Mouse (Mus musculus) lung, embryonic 14.5 days (tissue): ENCODE measurements around the gene Nme1. TPM values are rescaled to one million over a fixed set of nuclear protein-coding genes. Genes with fewer than 3 reads are reported as not detected.
A peak's percentile ranks its signal among the peaks of the same experiment; 100 is the strongest.

Experiments used
- ATAC-seq: fragments of 200-750 bp; cut with Nextera tagmentation; 2 replicates; pipeline ENCODE4 v1.8.0; 2017; ENCODE audit warnings: mild to moderate bottlenecking, moderate TSS enrichment, moderate library complexity; ENCODE audit not compliant: insufficient read depth
- DNase-seq: peaks from one replicate; pipeline ENCODE4 v3.0.0-alpha.2; 2015
- H3K27ac ChIP-seq: fragments of 300-500 bp; sonication (generic); 2 replicates; pipeline ENCODE4 v1.5.1; 2014; ENCODE audit warnings: low read depth, mild to moderate bottlenecking, moderate library complexity
- H3K27me3 ChIP-seq: fragments of 300-500 bp; sonication (generic); 2 replicates; pipeline ENCODE4 v1.6.1; 2014; ENCODE audit warnings: low read length, control low read depth; ENCODE audit not compliant: insufficient read depth
- H3K36me3 ChIP-seq: fragments of 300-500 bp; sonication (generic); 2 replicates; pipeline ENCODE4 v1.6.1; 2014; ENCODE audit warnings: control low read depth; ENCODE audit not compliant: insufficient read depth
- H3K4me1 ChIP-seq: fragments of 300-500 bp; sonication (generic); 2 replicates; pipeline ENCODE4 v1.6.1; 2014; ENCODE audit warnings: antibody characterized with exemption, control low read depth; ENCODE audit not compliant: insufficient read depth
- H3K4me2 ChIP-seq: fragments of 300-500 bp; sonication (generic); 2 replicates; pipeline ENCODE4 v1.6.1; 2014; ENCODE audit warnings: mild to moderate bottlenecking
- H3K4me3 ChIP-seq: fragments of 300-500 bp; sonication (generic); 2 replicates; pipeline ENCODE4 v1.5.1; 2014; ENCODE audit warnings: low read depth, low read length
- H3K9ac ChIP-seq: fragments of 300-500 bp; sonication (generic); 2 replicates; pipeline ENCODE4 v1.6.1; 2014
- H3K9me3 ChIP-seq: fragments of 300-500 bp; sonication (generic); 2 replicates; pipeline ENCODE4 v1.6.1; 2016; ENCODE audit warnings: low read depth, low read length, control low read depth
- CTCF ChIP-seq: IDR thresholded peaks from 2 replicates; pipeline ENCODE4 v1.5.1; 2016; ENCODE audit warnings: antibody characterized with exemption, low read depth
- WGBS: fragments of 180-500 bp; shearing (Covaris S2); extraction: QIAGEN DNeasy Blood & Tissue Kit; methylation state at CpG from one replicate; pipeline ENCODE4 v1.1.7; 2014; 5-methylcytosine and 5-hydroxymethylcytosine counted together
- polyA plus RNA-seq: library from polyadenylated mRNA; unstranded; fragments of >200 nt; fragmentation: Nextera tagmentation; extraction: Ambion mirVana; gene quantifications from 2 replicates; pipeline ENCODE4 v1.2.1, GENCODE M21; 2014

The Nme1 gene
- polyA plus RNA-seq, 1 experiment from 2014 or later = 197 TPM

DNA sequence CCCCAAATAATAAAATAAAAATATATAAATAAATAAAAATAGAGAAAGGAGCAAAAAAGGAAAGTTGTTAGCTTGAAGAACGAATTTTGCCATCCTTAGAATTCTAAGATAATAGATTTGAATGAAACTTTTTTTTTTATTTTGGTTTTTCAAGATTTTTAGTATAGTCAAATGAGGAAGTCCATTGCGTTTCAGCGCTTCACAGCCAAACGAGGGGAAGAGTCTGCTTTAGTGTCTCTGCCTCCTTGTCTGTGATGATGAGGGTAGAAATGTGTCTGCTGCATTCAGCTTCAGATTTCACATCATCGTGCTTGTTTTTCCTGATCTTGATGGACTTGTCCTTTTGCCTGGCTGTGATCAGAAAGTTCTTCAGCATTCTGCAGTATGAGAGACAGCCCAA, 16.9 kb upstream of the Nme1 start:
- Histone ChIP-seq H3K9ac (no peak overlapping the region), H3K36me3 (no peaks in the 10 kb centered on the region), H3K4me1 (no peaks in the 10 kb centered on the region; the same call in none of the 2 replicates), H3K4me2 (no peak overlapping the region), H3K4me3 (no peak overlapping the region), H3K27me3 (no peaks in the 10 kb centered on the region), H3K9me3 (no peaks in the 10 kb centered on the region), H3K27ac (no peak overlapping the region)
- WGBS = 77% methylated on average over 5 of the region's 5 CpGs
- no peak for TF ChIP-seq CTCF
- ATAC-seq (no peak), DNase-seq (no peak)

DNA sequence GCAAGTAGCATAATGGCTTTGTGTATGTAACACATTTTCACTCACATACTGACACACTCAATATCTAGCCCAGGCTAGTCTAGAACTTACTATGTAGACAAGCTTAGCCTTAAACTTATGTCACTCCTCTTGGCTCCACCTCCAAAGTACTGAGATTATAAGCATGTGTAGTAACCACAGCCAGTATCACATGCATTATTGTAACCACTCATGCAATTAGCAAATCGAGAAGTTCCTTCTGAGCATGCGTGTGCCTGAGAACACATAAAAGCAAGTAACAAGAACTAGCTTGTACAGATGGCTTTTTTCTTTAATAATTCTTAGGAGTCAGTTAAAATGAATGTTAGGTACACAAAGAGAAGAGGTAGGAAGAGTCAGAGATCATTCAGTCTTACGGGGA, 16.3 kb upstream of the Nme1 start:
- ATAC-seq = no peak
- WGBS = 87% methylated on average over 3 of the region's 3 CpGs
- Histone ChIP-seq H3K4me3 (no peak overlapping the region), H3K36me3 (no peaks in the 10 kb centered on the region), H3K9me3 (no peaks in the 10 kb centered on the region), H3K27me3 (no peaks in the 10 kb centered on the region), H3K4me1 (no peaks in the 10 kb centered on the region; the same call in none of the 2 replicates), H3K27ac (no peak overlapping the region), H3K9ac (no peak overlapping the region), H3K4me2 (no peak overlapping the region)
- DNase-seq = no peak
- TF ChIP-seq CTCF = no peak

DNA sequence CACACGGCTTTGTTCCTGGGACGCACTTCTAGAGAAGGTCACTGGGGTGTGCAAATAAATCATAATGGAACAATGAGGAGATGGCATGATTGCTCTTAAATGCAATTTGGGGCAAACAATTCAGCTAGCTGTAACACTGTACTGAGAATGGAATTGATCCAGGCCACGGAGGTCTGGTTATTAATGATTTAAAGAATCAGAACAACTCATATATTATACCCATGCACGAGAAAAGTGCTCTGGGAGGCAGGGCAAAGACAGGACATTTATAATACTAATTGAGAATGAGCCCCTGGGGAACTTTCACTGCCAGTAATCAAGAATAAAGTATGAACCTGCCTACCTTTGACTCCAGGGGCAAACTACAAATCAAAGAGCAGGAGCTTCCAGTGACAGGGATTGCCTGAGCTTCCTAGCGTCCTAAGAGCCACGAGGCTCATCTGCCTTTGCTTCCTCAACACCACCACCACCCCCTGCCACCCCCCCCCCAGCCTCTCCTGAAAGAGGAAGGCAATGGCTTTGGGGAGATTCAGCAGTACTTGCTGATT, 11.3 kb upstream of the Nme1 start:
- ATAC-seq = no peak
- Histone ChIP-seq H3K4me1 (no peaks in the 10 kb centered on the region), H3K9me3 (no peaks in the 10 kb centered on the region), H3K27me3 (no peaks in the 10 kb centered on the region), H3K4me2 (no peak overlapping the region), H3K27ac (no peak overlapping the region), H3K36me3 (no peaks in the 10 kb centered on the region), H3K9ac (no peak overlapping the region), H3K4me3 (no peak overlapping the region)
- no peak for DNase-seq
- TF ChIP-seq CTCF = no peak
- 47% methylated on average over 6 of the region's 6 CpGs for WGBS

DNA sequence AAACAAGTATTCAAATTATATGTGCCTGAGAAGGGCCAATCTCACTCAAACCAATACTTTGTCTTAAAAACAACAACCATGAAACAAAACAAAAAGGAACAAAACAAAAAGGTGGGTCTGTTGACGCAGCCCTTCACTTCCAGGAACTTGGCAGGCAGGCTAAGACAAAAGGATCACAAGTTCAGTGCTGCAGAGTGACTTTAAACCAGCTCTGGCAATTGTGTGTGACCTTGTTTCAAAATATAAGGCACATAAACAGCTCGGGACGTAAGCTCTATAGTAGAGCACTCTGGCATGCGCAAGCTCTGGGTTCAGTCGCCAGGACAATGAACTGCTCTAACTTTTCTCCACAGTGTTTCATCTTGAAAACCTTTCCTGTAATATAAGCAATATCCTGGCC, 4.6 kb upstream of the Nme1 start:
- DNase-seq = no peak
- Histone ChIP-seq H3K27ac (no peak overlapping the region), H3K4me1 (no peaks in the 10 kb centered on the region), H3K9ac (no peak overlapping the region), H3K27me3 (no peaks in the 10 kb centered on the region), H3K36me3 (no peaks in the 10 kb centered on the region), H3K4me3 (no peak overlapping the region), H3K4me2 (no peak overlapping the region), H3K9me3 (no peaks in the 10 kb centered on the region)
- no peak for ATAC-seq
- no peak for TF ChIP-seq CTCF
- 89% methylated on average over 5 of the region's 5 CpGs for WGBS

DNA sequence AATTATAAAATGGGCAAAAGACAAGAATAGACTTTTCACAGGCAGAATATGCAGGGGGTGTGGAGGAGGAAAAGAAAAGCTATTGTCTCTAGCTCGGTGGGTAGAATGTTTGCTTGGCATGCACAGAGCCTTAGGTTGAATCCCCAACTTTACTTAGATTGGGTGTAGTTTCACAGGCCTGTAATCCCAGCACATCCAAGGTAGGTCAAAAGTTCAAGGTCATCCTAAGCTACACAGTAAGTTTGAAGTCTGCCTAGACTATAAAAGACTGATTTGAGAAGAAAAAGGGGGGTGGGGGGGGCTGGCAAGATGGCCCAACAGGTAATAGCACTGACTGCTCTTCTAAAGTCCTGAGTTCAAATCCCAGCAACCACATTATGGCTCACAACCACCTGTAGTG, 1.5 kb upstream of the Nme1 start:
- no peaks in the 10 kb centered on the region for H3K9me3 ChIP-seq
- no peak overlapping the region for H3K27ac ChIP-seq
- H3K4me3 ChIP-seq = no peak overlapping the region
- H3K27me3 ChIP-seq = no peaks in the 10 kb centered on the region
- peaks cover 12% of the 10 kb centered on the region for H3K36me3 ChIP-seq
- no peak for TF ChIP-seq CTCF
- no peaks in the 10 kb centered on the region for H3K4me1 ChIP-seq
- 78% methylated on average over 1 of the region's 1 CpGs for WGBS
- ATAC-seq = no peak
- H3K9ac ChIP-seq = no peak overlapping the region
- DNase-seq = no peak
- H3K4me2 ChIP-seq = no peak overlapping the region

DNA sequence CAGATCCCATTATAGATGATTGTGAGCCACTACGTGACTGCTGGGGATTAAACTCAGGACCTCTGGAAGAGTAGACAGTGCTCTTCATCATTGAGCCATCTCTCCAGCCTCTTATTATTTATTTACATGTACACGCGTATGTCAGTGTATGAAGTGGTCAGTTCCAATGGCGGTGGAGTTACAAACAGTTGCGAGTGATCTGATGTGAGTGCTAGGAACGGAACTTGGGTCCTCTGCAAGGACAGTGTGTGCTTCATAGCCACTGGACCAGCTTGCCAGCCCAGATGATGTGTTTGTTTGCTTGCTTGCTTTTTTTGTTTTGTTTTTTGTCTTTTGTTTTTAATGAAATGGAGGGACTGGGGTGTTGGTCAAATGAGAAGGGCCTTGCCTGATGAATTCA, 850 bp upstream of the Nme1 start:
- WGBS = 89% methylated on average over 6 of the region's 6 CpGs
- H3K27ac ChIP-seq = no peak overlapping the region
- DNase-seq = no peak
- no peak for TF ChIP-seq CTCF
- ATAC-seq = no peak
- H3K4me2 ChIP-seq = no peak overlapping the region
- H3K36me3 ChIP-seq = peaks cover 17% of the 10 kb centered on the region
- H3K9ac ChIP-seq = no peak overlapping the region
- no peak overlapping the region for H3K4me3 ChIP-seq
- no peaks in the 10 kb centered on the region for H3K9me3 ChIP-seq
- H3K27me3 ChIP-seq = no peaks in the 10 kb centered on the region
- no peaks in the 10 kb centered on the region for H3K4me1 ChIP-seq

DNA sequence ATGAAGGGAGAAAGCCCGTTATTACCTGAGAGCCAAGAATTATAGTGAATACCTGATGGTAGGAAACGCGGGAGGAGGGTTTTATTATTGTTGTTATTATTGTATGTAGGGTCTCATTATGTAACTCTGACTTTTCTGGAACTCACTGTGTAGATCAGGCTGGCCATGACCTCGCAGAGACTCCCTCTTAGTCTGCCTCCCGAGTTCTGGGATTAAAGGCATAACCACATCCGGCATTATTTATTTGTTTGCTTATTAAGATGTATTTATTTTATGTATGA, 467 bp upstream of the Nme1 start:
- Histone ChIP-seq H3K4me3 (peak overlapping the region; percentile 75; the same call in 1 of the 2 replicates), H3K27ac (no peak overlapping the region), H3K9ac (0 out of 2 replicates have a peak overlapping the region, but pooled peaks have one; percentile 0), H3K9me3 (no peaks in the 10 kb centered on the region), H3K36me3 (peaks cover 21% of the 10 kb centered on the region), H3K4me2 (peak overlapping the region; percentile 44), H3K27me3 (no peaks in the 10 kb centered on the region), H3K4me1 (no peaks in the 10 kb centered on the region)
- DNase-seq (no peak), ATAC-seq (no peak)
- TF ChIP-seq CTCF = no peak
- WGBS = 44% methylated on average over 6 of the region's 6 CpGs

DNA sequence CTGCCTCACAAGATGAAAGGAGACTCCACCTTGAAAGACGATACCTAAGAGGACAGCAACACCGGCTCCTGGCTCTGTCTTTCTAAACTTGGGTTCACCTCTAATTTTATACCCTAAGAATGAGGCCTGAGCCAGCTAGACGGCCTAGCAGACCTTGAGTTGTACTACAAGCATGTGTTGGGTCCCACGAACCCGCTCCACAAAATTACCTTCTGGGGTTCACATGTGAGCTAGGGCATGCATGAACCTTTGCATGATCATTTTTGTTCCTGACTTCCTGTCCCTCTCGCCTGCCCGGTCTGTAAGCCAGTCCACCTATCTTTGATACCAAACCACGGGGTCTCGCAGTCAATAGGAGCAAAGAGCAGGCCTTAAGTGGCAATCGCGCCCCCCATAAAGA, 940 bp downstream of the Nme1 start:
- DNase-seq (peak; percentile 33), ATAC-seq (no peak)
- Histone ChIP-seq H3K9ac (peak overlapping the region; percentile 83), H3K36me3 (peaks cover 35% of the 10 kb centered on the region), H3K27ac (peak overlapping the region; percentile 77), H3K4me1 (no peaks in the 10 kb centered on the region), H3K27me3 (no peaks in the 10 kb centered on the region), H3K4me2 (peak overlapping the region; percentile 63), H3K4me3 (peak overlapping the region; percentile 75), H3K9me3 (no peaks in the 10 kb centered on the region)
- TF ChIP-seq CTCF = no peak
- 2% methylated on average over 11 of the region's 11 CpGs for WGBS
